Mouse (Mus musculus) intestine, embryonic 16.5 days (tissue): ENCODE results near the gene Lig3. TPM values are rescaled to one million over a fixed set of nuclear protein-coding genes. Genes with fewer than 3 reads are reported as not detected.

ENCODE experiments used
- ATAC-seq: fragments of 200-750 bp; cut with Nextera tagmentation; 2 replicates; pipeline ENCODE4 v1.8.0; 2017; ENCODE audit warnings: moderate TSS enrichment, moderate library complexity
- H3K27ac ChIP-seq: fragments of 300-500 bp; sonication (generic); 2 replicates; pipeline ENCODE4 v1.5.1; 2014; ENCODE audit warnings: mild to moderate bottlenecking, low read length
- H3K27me3 ChIP-seq: fragments of 300-500 bp; sonication (generic); replicated peaks from 2 replicates; pipeline ENCODE4 v1.6.1; 2014; ENCODE audit warnings: low read length, control low read depth, mixed read lengths; ENCODE audit not compliant: control insufficient read depth, insufficient read depth
- H3K36me3 ChIP-seq: fragments of 300-500 bp; sonication (generic); 2 replicates; pipeline ENCODE4 v1.6.1; 2014; ENCODE audit warnings: low read length, control low read depth; ENCODE audit not compliant: control insufficient read depth, insufficient read depth
- H3K4me1 ChIP-seq: fragments of 300-500 bp; sonication (generic); 2 replicates; pipeline ENCODE4 v1.6.1; 2014; ENCODE audit warnings: low read length, control low read depth, mixed read lengths; ENCODE audit not compliant: control insufficient read depth, insufficient read depth
- H3K4me2 ChIP-seq: fragments of 300-500 bp; sonication (generic); 2 replicates; pipeline ENCODE4 v1.6.1; 2014; ENCODE audit warnings: low read depth, low read length, control low read depth
- H3K4me3 ChIP-seq: fragments of 300-500 bp; sonication (generic); 2 replicates; pipeline ENCODE4 v1.5.1; 2014; ENCODE audit warnings: mild to moderate bottlenecking, low read length
- H3K9ac ChIP-seq: fragments of 300-500 bp; sonication (generic); 2 replicates; pipeline ENCODE4 v1.6.1; 2014; ENCODE audit warnings: low read depth, low read length
- H3K9me3 ChIP-seq: fragments of 300-500 bp; sonication (generic); 2 replicates; pipeline ENCODE4 v1.6.1; 2016; ENCODE audit warnings: low read length, control low read depth; ENCODE audit not compliant: control insufficient read depth
- WGBS: fragments of 180-500 bp; shearing (Covaris S2); extraction: QIAGEN DNeasy Blood & Tissue Kit; methylation state at CpG from one replicate; pipeline ENCODE4 v1.1.7; 2014; 5-methylcytosine and 5-hydroxymethylcytosine counted together
- polyA plus RNA-seq: library from polyadenylated mRNA; unstranded; fragments of >200 nt; fragmentation: Nextera tagmentation; extraction: Ambion mirVana; gene quantifications from 2 replicates; pipeline ENCODE4 v1.2.1, GENCODE M21; 2015

The Lig3 gene
- polyA plus RNA-seq, 1 experiment from 2014 or later = 18.0 TPM

DNA sequence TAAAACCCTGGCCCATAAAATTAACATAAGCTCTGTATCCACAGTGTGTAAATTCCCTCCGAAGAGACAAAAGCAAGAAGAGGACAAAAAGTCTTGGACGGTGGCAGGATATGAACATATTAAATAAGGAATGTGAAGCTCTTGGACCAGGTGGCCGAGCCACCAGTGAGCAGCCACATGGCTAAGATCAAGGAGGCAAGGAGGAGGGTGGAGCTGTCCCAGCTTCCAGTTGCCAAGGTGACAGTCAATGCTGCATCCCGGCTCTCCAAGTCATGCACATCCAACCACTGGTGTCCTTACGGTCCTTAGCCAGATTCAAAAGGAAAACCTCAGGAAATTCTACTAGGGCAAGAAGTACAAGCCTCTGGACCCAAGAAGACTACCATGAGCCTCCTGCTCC, 57.6 kb downstream of the Lig3 start:
- Histone ChIP-seq H3K9me3 (no peaks in the 10 kb centered on the region), H3K4me2 (no peak overlapping the region), H3K27ac (no peak overlapping the region), H3K4me3 (no peak overlapping the region), H3K4me1 (0 out of 2 replicates have a peak, but pooled peaks cover 3% of the 10 kb centered on the region), H3K27me3 (no peaks in the 10 kb centered on the region), H3K36me3 (no peaks in the 10 kb centered on the region), H3K9ac (no peak overlapping the region)
- 46% methylated on average over 5 of the region's 5 CpGs for WGBS
- no peak for ATAC-seq

DNA sequence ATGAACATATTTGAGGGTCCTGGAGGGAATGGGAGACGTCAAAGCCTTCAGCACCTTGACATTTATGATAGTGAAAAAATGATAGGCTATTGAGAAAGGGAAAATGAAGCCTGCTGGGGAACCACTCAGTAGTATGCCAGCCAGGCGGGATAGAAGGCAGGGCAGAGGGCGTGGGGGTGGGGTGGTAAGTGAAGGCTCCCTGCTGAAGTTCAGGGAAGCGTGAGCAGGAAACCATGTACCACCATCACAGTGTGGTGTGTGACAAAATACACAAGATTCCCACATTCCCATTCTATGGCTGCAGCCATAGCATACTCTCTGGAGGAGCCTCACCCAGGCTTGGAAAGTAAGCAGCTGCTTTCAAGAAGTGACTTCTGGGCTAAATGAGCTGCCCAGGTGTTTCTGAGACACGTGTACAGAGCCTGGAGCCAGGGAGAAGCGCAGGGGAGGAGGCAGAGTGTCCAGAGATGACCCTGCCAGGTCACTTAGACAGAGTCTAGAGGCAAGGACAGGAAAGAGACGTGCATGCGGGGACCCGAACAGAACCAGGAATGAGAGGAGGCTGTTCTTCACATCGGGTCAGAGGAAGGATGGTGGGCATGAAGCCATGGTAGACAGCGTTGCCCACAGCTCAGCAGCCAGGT, 64.0 kb downstream of the Lig3 start:
- Histone ChIP-seq H3K27me3 (no peaks in the 10 kb centered on the region), H3K27ac (no peak overlapping the region), H3K4me1 (peaks cover 12% of the 10 kb centered on the region), H3K36me3 (no peaks in the 10 kb centered on the region), H3K9ac (peak overlapping the region; percentile 46; the same call in 1 of the 2 replicates), H3K4me3 (no peak overlapping the region), H3K4me2 (no peak overlapping the region), H3K9me3 (no peaks in the 10 kb centered on the region)
- ATAC-seq = no peak
- WGBS = 63% methylated on average over 11 of the region's 11 CpGs

DNA sequence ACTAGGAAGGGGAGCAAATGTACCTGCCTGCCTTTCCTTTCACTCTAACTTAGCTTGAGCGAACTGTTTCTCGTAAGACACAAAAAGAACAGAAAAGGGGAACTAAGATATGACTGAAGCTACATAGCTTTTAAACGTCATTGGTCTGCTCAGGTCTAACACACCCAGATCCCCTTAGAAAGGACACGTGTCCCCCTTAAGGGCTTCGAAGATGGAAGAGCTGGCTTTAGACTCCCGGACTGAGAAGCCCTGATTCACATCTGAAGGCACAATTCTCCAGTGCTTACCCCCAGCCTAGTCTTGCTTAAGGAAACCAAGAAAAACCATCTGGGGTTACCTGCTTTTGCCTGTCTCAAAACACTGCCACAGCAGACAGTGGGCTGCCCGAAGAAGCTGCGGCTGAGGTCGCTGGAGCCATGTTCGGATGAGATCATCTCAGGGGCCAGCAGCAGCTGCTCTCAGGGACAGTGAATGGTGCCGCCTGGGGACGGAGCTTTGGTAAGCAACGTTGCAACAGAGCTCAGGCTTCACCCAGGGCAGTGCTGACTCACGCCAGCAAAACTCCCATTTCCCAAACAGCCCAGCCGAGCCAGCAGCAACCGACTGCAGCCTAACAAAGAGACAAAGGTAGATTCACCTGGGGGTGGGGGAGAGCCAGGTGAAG, 64.6 kb downstream of the Lig3 start:
- Histone ChIP-seq H3K36me3 (no peaks in the 10 kb centered on the region), H3K9me3 (no peaks in the 10 kb centered on the region), H3K9ac (peak overlapping the region; percentile 46), H3K4me2 (peak overlapping the region; percentile 34), H3K27ac (no peak overlapping the region), H3K27me3 (no peaks in the 10 kb centered on the region), H3K4me1 (peaks cover 12% of the 10 kb centered on the region), H3K4me3 (peak overlapping the region; percentile 25; the same call in 1 of the 2 replicates)
- WGBS = 23% methylated on average over 16 of the region's 16 CpGs
- ATAC-seq = peak; percentile 96

DNA sequence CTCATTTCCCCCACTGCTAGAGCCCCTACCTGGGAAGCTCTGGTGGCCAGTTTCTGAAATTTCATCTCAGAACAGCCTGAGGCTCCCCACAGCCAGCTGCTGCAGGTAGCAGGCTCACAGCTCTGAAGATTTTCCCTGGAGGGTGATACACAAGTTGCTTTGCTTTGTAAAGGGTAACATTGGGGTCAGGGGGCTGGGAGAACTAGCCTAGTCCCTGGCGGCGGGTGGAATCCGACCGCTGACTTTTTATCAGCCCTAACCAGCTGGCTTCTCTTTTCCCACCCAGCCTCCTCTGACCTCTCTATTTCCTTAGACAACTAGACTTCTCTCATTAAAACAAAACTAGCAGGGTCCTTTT, 65.2 kb downstream of the Lig3 start:
- Histone ChIP-seq H3K4me2 (peak overlapping the region; percentile 34), H3K27me3 (no peaks in the 10 kb centered on the region), H3K27ac (no peak overlapping the region), H3K9ac (peak overlapping the region; percentile 46), H3K9me3 (no peaks in the 10 kb centered on the region), H3K4me1 (peaks cover 12% of the 10 kb centered on the region), H3K4me3 (no peak overlapping the region), H3K36me3 (no peaks in the 10 kb centered on the region)
- 38% methylated on average over 4 of the region's 4 CpGs for WGBS
- ATAC-seq = peak; percentile 68

DNA sequence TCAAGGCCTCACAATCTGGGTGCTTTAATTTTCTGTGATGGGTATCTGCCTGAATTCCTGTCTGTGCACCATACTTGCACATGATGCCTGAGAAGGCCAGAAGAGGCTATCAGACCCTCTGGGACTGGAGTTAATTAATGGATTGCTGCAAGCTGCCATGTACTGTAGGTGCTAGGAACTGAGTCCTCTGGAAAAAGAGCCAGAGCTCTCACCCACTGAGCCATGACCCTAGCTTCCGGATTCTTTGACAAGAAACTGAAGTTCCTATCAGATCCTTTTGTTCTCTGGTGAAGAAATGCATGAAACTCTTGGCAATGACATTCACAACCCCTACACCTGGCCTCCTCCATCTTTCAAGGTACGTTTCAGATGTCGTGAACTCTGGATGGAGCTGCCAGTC, 66.0 kb downstream of the Lig3 start:
- Histone ChIP-seq H3K4me3 (no peak overlapping the region), H3K4me1 (peaks cover 12% of the 10 kb centered on the region), H3K36me3 (no peaks in the 10 kb centered on the region), H3K27ac (no peak overlapping the region), H3K27me3 (no peaks in the 10 kb centered on the region), H3K4me2 (no peak overlapping the region), H3K9ac (no peak overlapping the region), H3K9me3 (no peaks in the 10 kb centered on the region)
- ATAC-seq = no peak
- WGBS = 90% methylated on average over 3 of the region's 3 CpGs

DNA sequence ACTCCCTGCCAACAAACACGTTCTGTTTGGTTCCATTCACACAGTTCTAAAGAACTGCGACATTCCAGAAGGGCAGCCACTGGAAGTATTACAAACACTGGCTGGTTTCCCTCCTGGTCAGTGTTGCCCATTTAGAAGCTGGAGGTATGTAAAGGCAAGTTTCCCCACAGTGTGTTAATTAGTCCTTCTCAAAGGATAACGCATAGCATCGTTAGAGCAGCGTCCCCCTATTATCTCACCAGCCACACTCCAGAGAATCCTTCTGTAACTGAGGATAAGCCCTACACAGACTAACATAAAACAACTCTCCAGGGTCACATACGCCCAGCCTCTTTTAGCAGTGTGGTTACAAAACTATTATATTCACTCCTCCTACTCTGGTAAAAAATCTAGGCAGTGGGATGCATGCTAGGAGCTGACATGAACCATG, 66.7 kb downstream of the Lig3 start:
- H3K4me1 ChIP-seq = peaks cover 12% of the 10 kb centered on the region
- no peaks in the 10 kb centered on the region for H3K36me3 ChIP-seq
- H3K4me2 ChIP-seq = no peak overlapping the region
- 60% methylated on average over 6 of the region's 6 CpGs for WGBS
- no peaks in the 10 kb centered on the region for H3K27me3 ChIP-seq
- H3K9ac ChIP-seq = no peak overlapping the region
- no peaks in the 10 kb centered on the region for H3K9me3 ChIP-seq
- H3K4me3 ChIP-seq = no peak overlapping the region
- ATAC-seq = peak; percentile 45; the same call in 1 of the 2 replicates
- H3K27ac ChIP-seq = no peak overlapping the region

DNA sequence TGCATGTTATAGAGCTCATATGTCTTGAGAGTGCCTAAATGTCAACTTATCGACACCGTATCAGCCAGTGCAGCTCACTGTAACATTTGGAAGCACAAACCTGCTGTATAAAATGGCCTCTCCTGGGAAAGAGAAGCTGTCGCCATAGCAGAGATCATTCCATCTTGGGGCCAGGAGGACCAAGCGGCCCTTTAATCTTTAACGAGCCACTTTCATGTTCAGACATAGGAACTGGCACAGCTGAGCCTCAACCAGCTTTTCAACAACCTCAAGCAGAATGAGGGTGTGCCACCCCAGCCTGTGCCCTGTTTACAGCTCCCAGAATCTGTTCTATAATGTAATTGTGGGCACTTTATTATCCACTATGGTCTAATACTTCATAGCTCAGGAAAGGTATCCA, 69.4 kb downstream of the Lig3 start:
- H3K9ac ChIP-seq = no peak overlapping the region
- H3K4me2 ChIP-seq = no peak overlapping the region
- WGBS = 80% methylated on average over 5 of the region's 5 CpGs
- H3K27ac ChIP-seq = no peak overlapping the region
- ATAC-seq = no peak
- peaks cover 8% of the 10 kb centered on the region for H3K4me1 ChIP-seq
- H3K4me3 ChIP-seq = no peak overlapping the region
- no peaks in the 10 kb centered on the region for H3K36me3 ChIP-seq
- no peaks in the 10 kb centered on the region for H3K9me3 ChIP-seq
- no peaks in the 10 kb centered on the region for H3K27me3 ChIP-seq

DNA sequence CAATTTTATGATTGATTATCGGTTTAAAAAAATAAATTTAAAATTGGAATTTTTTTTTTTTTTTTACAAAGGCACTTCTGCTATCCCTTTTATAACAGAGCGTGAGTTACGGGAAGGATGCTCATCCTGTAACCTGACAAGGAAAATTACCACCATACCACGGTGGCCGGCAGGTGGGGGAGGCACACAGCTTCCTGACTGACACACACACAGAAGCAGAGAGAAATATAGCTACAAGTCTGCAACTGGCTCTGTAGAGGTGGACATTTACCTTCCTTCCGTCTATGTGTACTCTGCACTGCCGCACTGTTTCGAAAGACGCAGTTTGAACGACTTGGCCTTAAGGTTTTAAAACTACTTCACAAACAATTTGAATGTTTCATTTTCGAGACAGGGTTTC, 71.2 kb downstream of the Lig3 start:
- Histone ChIP-seq H3K27ac (no peak overlapping the region), H3K4me2 (no peak overlapping the region), H3K4me3 (no peak overlapping the region), H3K36me3 (no peaks in the 10 kb centered on the region), H3K27me3 (no peaks in the 10 kb centered on the region), H3K9me3 (no peaks in the 10 kb centered on the region), H3K4me1 (0 out of 2 replicates have a peak, but pooled peaks cover 5% of the 10 kb centered on the region), H3K9ac (no peak overlapping the region)
- 79% methylated on average over 11 of the region's 11 CpGs for WGBS
- ATAC-seq = no peak

DNA sequence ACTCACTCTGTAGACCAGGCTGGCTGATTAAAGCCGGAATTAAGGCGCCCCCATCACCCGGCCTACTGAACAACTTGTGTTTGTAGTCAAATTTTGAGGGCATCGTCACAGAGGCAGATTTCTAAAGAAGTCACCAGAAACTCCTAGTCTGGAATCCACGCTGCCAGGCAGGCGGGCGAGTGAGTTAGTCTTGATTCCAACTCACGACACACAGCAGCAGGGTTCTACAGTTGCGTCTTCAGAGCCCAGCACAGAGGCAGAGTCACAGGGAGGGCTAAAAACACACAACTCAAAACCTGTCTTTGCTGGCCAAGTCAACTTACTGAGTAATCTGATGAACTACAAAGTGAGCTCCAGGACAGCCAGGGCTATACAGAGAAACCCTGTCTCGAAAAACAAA, 71.6 kb downstream of the Lig3 start:
- Histone ChIP-seq H3K4me2 (no peak overlapping the region), H3K36me3 (no peaks in the 10 kb centered on the region), H3K9ac (no peak overlapping the region), H3K9me3 (no peaks in the 10 kb centered on the region), H3K27ac (no peak overlapping the region), H3K4me1 (0 out of 2 replicates have a peak, but pooled peaks cover 5% of the 10 kb centered on the region), H3K4me3 (no peak overlapping the region), H3K27me3 (no peaks in the 10 kb centered on the region)
- no peak for ATAC-seq
- WGBS = 85% methylated on average over 10 of the region's 10 CpGs
